Mouse (Mus musculus): ENCODE data around the gene Lrrc26. TPM values are rescaled to one million over a fixed set of nuclear protein-coding genes. Genes with fewer than 3 reads are reported as not detected.

The Lrrc26 gene
- not detected for polyA plus RNA-seq (2014; fragmentation: Illumina TruSeq; extraction: RNeasy Lipid Tissue Mini Kit (QIAGEN cat#74804); ENCODE audit: low read depth, low replicate concordance)

DNA sequence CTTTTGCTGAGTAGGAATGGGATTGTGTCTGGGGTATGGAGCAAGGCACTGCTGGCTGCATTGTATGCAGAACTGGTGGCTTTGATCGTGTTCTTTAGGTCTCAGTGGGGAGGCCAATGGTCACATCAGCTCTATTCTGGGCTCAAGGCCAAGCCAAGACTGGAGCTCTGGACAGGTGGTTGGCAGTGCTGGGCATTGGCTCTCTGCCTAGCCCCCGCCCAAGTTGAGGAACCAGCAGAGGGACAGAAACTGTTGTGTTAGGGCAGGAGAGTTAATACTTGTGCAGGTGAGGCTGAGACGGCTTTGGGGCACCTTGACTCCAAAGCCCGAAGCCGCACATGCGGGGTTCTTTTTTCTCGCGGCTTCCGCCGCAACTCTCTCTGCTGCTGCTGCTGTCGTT is at the start of gene Lrrc26:
Gene Lrrc26, plus strand, starts transcription at position 265 of the 400 bp plus-strand sequence.

DNA sequence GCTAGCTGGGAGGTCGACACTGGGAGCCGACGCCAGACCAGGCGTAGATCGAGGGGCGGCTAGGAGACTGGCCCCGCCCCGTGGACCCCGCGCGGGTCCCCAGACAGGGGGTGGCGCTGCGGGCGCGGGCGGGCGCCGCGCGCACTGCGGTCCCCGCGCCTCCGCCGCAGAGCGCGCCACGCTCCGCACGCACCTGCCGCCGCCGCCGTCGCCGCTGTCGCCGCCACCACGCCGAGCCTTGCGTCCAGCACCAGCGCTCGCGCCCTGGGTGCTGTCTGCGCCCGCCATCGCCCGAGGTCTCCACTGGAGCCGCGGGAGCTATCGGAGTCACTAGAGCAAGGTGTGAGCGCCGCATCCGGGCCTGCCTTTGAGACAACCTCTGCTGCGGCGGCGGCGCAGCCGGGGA is 47.6 kb upstream of the Lrrc26 start, which contains the start of the genes Rnf208 and Cysrt1:
Gene Rnf208, plus strand, starts transcription at position 155 of the 406 bp plus-strand sequence.
Gene Cysrt1, minus strand, starts transcription at position 352 of the 406 bp plus-strand sequence.

GRCm38 (mm10) chr2:25246183-25247072 is 43.3 kb upstream of the Lrrc26 start, which contains the start of gene AL732309.1:
TSS of gene AL732309.1 (minus strand) at chr2:25246863.

DNA sequence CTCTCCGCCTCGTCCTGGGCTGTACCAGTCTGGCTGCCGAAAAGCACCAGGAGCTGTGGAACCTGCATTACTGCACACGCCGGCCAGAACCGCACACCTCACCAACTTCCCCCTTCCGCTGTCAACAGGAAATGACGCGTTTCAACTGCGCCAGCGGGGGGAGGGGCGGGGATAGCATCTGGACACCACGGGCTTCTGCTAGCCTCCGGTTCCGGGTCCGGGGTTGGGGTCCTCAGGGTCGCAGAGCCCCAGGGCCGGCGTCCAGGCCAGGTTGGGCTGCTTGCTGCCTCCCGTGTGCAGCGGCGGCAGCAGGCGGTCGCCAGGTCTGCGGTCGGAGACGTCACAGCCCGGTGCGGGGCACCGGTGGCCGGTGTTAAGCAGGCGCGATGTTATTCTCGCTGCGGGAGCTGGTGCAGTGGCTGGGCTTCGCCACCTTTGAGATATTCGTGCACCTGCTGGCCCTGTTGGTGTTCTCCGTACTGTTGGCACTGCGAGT is 34.4 kb upstream of the Lrrc26 start, which contains the start of gene Tmem203:
Gene Tmem203, plus strand, starts transcription at position 156 of the 496 bp plus-strand sequence.

DNA sequence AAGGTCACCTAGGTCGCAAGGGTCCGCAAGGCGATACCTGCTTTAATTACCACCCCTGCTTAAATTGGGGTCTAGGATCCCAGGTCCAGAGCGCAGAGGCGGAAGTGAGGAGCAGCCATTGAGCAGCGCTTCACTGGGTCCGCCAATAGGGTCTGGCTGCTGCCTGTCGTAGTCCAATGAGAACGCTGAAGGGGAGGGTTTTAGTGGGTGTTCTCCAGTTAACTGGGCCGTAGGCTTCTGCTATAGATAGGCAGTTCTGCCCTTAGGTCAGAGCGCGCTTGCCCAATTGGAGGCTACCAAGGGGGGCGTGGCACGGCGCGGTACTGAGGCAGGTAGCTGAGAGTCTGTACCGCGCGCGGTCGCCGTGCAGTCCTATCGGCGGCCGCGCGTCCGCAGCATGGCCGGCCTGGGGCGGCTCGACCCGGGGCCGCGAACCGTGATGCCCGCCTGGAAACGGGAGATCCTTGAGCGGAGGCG is 27.4 kb upstream of the Lrrc26 start, which contains the start of gene Tprn:
Gene Tprn, plus strand, starts transcription at position 328 of the 477 bp plus-strand sequence.

DNA sequence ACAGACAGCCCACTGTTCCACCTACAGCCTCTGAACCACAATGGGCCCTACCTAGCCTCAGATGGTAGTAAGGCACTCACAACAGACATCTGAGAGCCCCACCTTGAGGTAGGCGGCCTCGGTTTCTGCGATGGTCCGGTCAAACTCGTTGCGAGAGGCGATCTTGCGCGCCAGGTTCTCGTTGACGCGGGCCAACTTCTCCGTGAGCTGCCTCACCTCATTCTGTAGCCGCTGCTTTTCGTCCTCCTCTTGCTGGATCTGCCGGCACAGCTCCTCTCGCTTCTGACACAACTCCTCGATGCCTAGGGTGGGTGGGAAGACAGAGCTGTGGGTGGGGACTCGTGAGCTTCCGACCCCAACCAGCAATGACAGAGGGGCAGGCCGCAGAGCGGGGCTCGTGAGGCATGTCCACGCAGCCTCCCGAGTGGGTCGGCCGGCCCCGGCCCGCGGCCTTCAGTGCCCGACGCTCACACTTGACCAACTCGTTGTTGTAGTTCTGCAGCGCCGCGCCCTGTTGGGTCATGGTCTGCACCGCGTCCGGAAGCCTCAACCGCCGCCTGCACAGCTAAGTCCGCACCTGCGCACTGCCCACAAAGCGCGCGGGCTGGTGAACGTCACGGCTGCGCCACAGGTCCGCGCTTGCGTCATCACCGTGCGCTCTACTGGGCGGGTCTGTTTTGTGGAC is 17.7 kb upstream of the Lrrc26 start, which contains the start of the genes Ssna1 and Anapc2:
Gene Ssna1, minus strand, starts transcription at position 612 of the 685 bp plus-strand sequence.
Gene Anapc2, plus strand, starts transcription at position 652 of the 685 bp plus-strand sequence.

GRCm38 (mm10) chr2:25287927-25288649 is 1.6 kb upstream of the Lrrc26 start, which contains the start of gene Tmem210:
TSS of gene Tmem210 (plus strand) at chr2:25288145.

GRCm38 (mm10) chr2:25318971-25319773 is 29.5 kb downstream of the Lrrc26 start, which contains the start of gene Grin1:
TSS of gene Grin1 (minus strand) at chr2:25319187.

DNA sequence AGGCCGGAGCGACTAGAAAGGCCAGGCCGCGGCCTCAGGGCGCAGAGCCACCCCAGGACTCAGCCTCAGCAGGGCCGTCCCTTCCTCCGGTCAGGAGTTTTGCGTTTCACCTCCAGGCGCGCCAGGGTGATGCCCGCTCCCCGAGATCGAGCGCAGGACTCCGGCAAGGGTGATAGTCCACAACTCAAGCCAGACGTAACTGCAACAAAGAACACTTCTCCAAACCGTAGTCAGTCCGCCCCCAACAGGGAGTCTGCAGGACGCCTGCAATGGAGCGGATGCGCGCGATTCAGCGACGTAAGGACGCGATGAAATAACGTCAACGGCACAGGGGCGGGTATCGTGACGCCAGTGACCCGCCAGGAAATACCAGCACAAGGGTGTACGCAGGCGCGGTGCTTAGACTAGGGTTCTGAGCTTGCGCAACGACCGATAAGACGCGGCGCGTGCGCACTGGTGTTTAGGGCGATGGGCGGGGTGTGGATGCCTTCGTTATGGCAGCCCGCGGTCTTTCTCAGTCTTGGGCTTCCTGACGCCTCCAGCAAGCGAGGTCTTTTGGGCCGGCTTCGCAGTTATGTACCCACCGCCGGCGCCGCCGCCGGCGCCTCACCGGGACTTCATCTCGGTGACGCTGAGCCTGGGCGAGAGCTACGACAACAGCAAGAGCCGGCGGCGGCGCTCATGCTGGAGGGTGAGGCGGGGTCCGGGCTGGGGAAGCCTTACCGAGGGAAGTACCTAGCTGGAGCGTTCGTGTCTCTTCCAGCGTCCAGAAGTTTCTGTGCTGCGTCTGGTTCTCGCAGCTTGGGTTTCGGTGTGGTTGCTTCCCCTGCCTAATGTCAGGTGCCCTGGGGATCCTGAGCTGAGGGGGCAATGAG is 42.8 kb downstream of the Lrrc26 start, which contains the start of gene Man1b1:
Gene Man1b1, plus strand, starts transcription at position 53 of the 875 bp plus-strand sequence.

Other genes with a start within 250 kb of the Lrrc26 start
- 4.0 TPM for gene Nsmf, start 235.6 kb upstream of the Lrrc26 start, polyA plus RNA-seq (2014; fragmentation: Illumina TruSeq; extraction: RNeasy Lipid Tissue Mini Kit (QIAGEN cat#74804); ENCODE audit: low read depth, low replicate concordance)
- 4.9 TPM for gene Entpd8, start 209.6 kb upstream of the Lrrc26 start, polyA plus RNA-seq (2014; fragmentation: Illumina TruSeq; extraction: RNeasy Lipid Tissue Mini Kit (QIAGEN cat#74804); ENCODE audit: low read depth, low replicate concordance)
- gene Noxa1, start 194.8 kb upstream of the Lrrc26 start, polyA plus RNA-seq (2014; fragmentation: Illumina TruSeq; extraction: RNeasy Lipid Tissue Mini Kit (QIAGEN cat#74804); ENCODE audit: low read depth, low replicate concordance), result not detected
- 3.8 TPM for gene Nrarp, start 109.2 kb upstream of the Lrrc26 start, polyA plus RNA-seq (2014; fragmentation: Illumina TruSeq; extraction: RNeasy Lipid Tissue Mini Kit (QIAGEN cat#74804); ENCODE audit: low read depth, low replicate concordance)
- gene Tor4a, start 93.0 kb upstream of the Lrrc26 start, polyA plus RNA-seq (2014; fragmentation: Illumina TruSeq; extraction: RNeasy Lipid Tissue Mini Kit (QIAGEN cat#74804); ENCODE audit: low read depth, low replicate concordance), result 1.4 TPM
- 5.2 TPM for gene Nelfb, start 78.4 kb upstream of the Lrrc26 start, polyA plus RNA-seq (2014; fragmentation: Illumina TruSeq; extraction: RNeasy Lipid Tissue Mini Kit (QIAGEN cat#74804); ENCODE audit: low read depth, low replicate concordance)
- not detected for gene Stpg3, start 75.3 kb upstream of the Lrrc26 start, polyA plus RNA-seq (2014; fragmentation: Illumina TruSeq; extraction: RNeasy Lipid Tissue Mini Kit (QIAGEN cat#74804); ENCODE audit: low read depth, low replicate concordance)
- gene Fam166a, start 71.2 kb upstream of the Lrrc26 start, polyA plus RNA-seq (2014; fragmentation: Illumina TruSeq; extraction: RNeasy Lipid Tissue Mini Kit (QIAGEN cat#74804); ENCODE audit: low read depth, low replicate concordance), result not detected
- gene Tubb4b, start 65.2 kb upstream of the Lrrc26 start, polyA plus RNA-seq (2014; fragmentation: Illumina TruSeq; extraction: RNeasy Lipid Tissue Mini Kit (QIAGEN cat#74804); ENCODE audit: low read depth, low replicate concordance), result 24.5 TPM
- gene Slc34a3, start 55.6 kb upstream of the Lrrc26 start, polyA plus RNA-seq (2014; fragmentation: Illumina TruSeq; extraction: RNeasy Lipid Tissue Mini Kit (QIAGEN cat#74804); ENCODE audit: low read depth, low replicate concordance), result 5.6 TPM
- gene Rnf224, start 53.1 kb upstream of the Lrrc26 start, polyA plus RNA-seq (2014; fragmentation: Illumina TruSeq; extraction: RNeasy Lipid Tissue Mini Kit (QIAGEN cat#74804); ENCODE audit: low read depth, low replicate concordance), result not detected
- not detected for gene Rnf208, start 47.7 kb upstream of the Lrrc26 start, polyA plus RNA-seq (2014; fragmentation: Illumina TruSeq; extraction: RNeasy Lipid Tissue Mini Kit (QIAGEN cat#74804); ENCODE audit: low read depth, low replicate concordance)
- not detected for gene Cysrt1, start 47.5 kb upstream of the Lrrc26 start, polyA plus RNA-seq (2014; fragmentation: Illumina TruSeq; extraction: RNeasy Lipid Tissue Mini Kit (QIAGEN cat#74804); ENCODE audit: low read depth, low replicate concordance)
- gene AL732309.1, start 43.1 kb upstream of the Lrrc26 start, polyA plus RNA-seq (2014; fragmentation: Illumina TruSeq; extraction: RNeasy Lipid Tissue Mini Kit (QIAGEN cat#74804); ENCODE audit: low read depth, low replicate concordance), result 1.5 TPM
- gene Tmem203, start 34.5 kb upstream of the Lrrc26 start, polyA plus RNA-seq (2014; fragmentation: Illumina TruSeq; extraction: RNeasy Lipid Tissue Mini Kit (QIAGEN cat#74804); ENCODE audit: low read depth, low replicate concordance), result 0.61 TPM
- gene Tprn, start 27.3 kb upstream of the Lrrc26 start, polyA plus RNA-seq (2014; fragmentation: Illumina TruSeq; extraction: RNeasy Lipid Tissue Mini Kit (QIAGEN cat#74804); ENCODE audit: low read depth, low replicate concordance), result 3.2 TPM
- 1.2 TPM for gene Ssna1, start 17.5 kb upstream of the Lrrc26 start, polyA plus RNA-seq (2014; fragmentation: Illumina TruSeq; extraction: RNeasy Lipid Tissue Mini Kit (QIAGEN cat#74804); ENCODE audit: low read depth, low replicate concordance)
- gene Anapc2, start 17.4 kb upstream of the Lrrc26 start, polyA plus RNA-seq (2014; fragmentation: Illumina TruSeq; extraction: RNeasy Lipid Tissue Mini Kit (QIAGEN cat#74804); ENCODE audit: low read depth, low replicate concordance), result 4.5 TPM
- not detected for gene Tmem210, start 1.8 kb upstream of the Lrrc26 start, polyA plus RNA-seq (2014; fragmentation: Illumina TruSeq; extraction: RNeasy Lipid Tissue Mini Kit (QIAGEN cat#74804); ENCODE audit: low read depth, low replicate concordance)
- gene Grin1, start 29.3 kb downstream of the Lrrc26 start, polyA plus RNA-seq (2014; fragmentation: Illumina TruSeq; extraction: RNeasy Lipid Tissue Mini Kit (QIAGEN cat#74804); ENCODE audit: low read depth, low replicate concordance), result not detected
- 15.0 TPM for gene Man1b1, start 42.4 kb downstream of the Lrrc26 start, polyA plus RNA-seq (2014; fragmentation: Illumina TruSeq; extraction: RNeasy Lipid Tissue Mini Kit (QIAGEN cat#74804); ENCODE audit: low read depth, low replicate concordance)
- gene Dpp7, start 66.4 kb downstream of the Lrrc26 start, polyA plus RNA-seq (2014; fragmentation: Illumina TruSeq; extraction: RNeasy Lipid Tissue Mini Kit (QIAGEN cat#74804); ENCODE audit: low read depth, low replicate concordance), result 34.5 TPM
- gene Uap1l1, start 75.8 kb downstream of the Lrrc26 start, polyA plus RNA-seq (2014; fragmentation: Illumina TruSeq; extraction: RNeasy Lipid Tissue Mini Kit (QIAGEN cat#74804); ENCODE audit: low read depth, low replicate concordance), result 3.9 TPM
- gene Sapcd2, start 82.4 kb downstream of the Lrrc26 start, polyA plus RNA-seq (2014; fragmentation: Illumina TruSeq; extraction: RNeasy Lipid Tissue Mini Kit (QIAGEN cat#74804); ENCODE audit: low read depth, low replicate concordance), result not detected
- 0.36 TPM for gene Entpd2, start 106.0 kb downstream of the Lrrc26 start, polyA plus RNA-seq (2014; fragmentation: Illumina TruSeq; extraction: RNeasy Lipid Tissue Mini Kit (QIAGEN cat#74804); ENCODE audit: low read depth, low replicate concordance)
- gene Npdc1, start 109.4 kb downstream of the Lrrc26 start, polyA plus RNA-seq (2014; fragmentation: Illumina TruSeq; extraction: RNeasy Lipid Tissue Mini Kit (QIAGEN cat#74804); ENCODE audit: low read depth, low replicate concordance), result 4.3 TPM
- not detected for gene Fut7, start 133.4 kb downstream of the Lrrc26 start, polyA plus RNA-seq (2014; fragmentation: Illumina TruSeq; extraction: RNeasy Lipid Tissue Mini Kit (QIAGEN cat#74804); ENCODE audit: low read depth, low replicate concordance)
- gene Abca2, start 138.8 kb downstream of the Lrrc26 start, polyA plus RNA-seq (2014; fragmentation: Illumina TruSeq; extraction: RNeasy Lipid Tissue Mini Kit (QIAGEN cat#74804); ENCODE audit: low read depth, low replicate concordance), result 0.77 TPM
- gene Clic3, start 166.9 kb downstream of the Lrrc26 start, polyA plus RNA-seq (2014; fragmentation: Illumina TruSeq; extraction: RNeasy Lipid Tissue Mini Kit (QIAGEN cat#74804); ENCODE audit: low read depth, low replicate concordance), result not detected
- 2.2 TPM for gene Paxx, start 171.2 kb downstream of the Lrrc26 start, polyA plus RNA-seq (2014; fragmentation: Illumina TruSeq; extraction: RNeasy Lipid Tissue Mini Kit (QIAGEN cat#74804); ENCODE audit: low read depth, low replicate concordance)
- gene Ptgds, start 180.1 kb downstream of the Lrrc26 start, polyA plus RNA-seq (2014; fragmentation: Illumina TruSeq; extraction: RNeasy Lipid Tissue Mini Kit (QIAGEN cat#74804); ENCODE audit: low read depth, low replicate concordance), result not detected
- not detected for gene Lcn12, start 204.0 kb downstream of the Lrrc26 start, polyA plus RNA-seq (2014; fragmentation: Illumina TruSeq; extraction: RNeasy Lipid Tissue Mini Kit (QIAGEN cat#74804); ENCODE audit: low read depth, low replicate concordance)
- 0.40 TPM for gene Fbxw5, start 210.8 kb downstream of the Lrrc26 start, polyA plus RNA-seq (2014; fragmentation: Illumina TruSeq; extraction: RNeasy Lipid Tissue Mini Kit (QIAGEN cat#74804); ENCODE audit: low read depth, low replicate concordance)
- 1.7 TPM for gene C8g, start 211.8 kb downstream of the Lrrc26 start, polyA plus RNA-seq (2014; fragmentation: Illumina TruSeq; extraction: RNeasy Lipid Tissue Mini Kit (QIAGEN cat#74804); ENCODE audit: low read depth, low replicate concordance)